Mouse (Mus musculus) ES-E14 (cell line): ENCODE data around the gene Colec11. TPM values are rescaled to one million over a fixed set of nuclear protein-coding genes. Genes with fewer than 3 reads are reported as not detected.

ENCODE experiments used
- DNase-seq: peaks from one replicate; pipeline ENCODE4 v3.0.0-alpha.2; 2013; ENCODE audit warnings: low read depth, low spot score
- H3K27ac ChIP-seq: 2 replicates; pipeline ENCODE4 v1.5.1; 2012; ENCODE audit warnings: low read depth, mild to moderate bottlenecking, low read length, moderate library complexity, mixed read lengths; ENCODE audit not compliant: poor library complexity, insufficient read depth, severe bottlenecking
- H3K36me3 ChIP-seq: 2 replicates; pipeline ENCODE4 v1.6.1; 2012; ENCODE audit warnings: mild to moderate bottlenecking, low read length, moderate library complexity, mixed read lengths; ENCODE audit not compliant: control insufficient read depth, poor library complexity, insufficient read depth, severe bottlenecking
- H3K4me1 ChIP-seq, 2 experiments: fragments of 150-350 bp in 1 of 2; sonication (generic) in 1 of 2; 2 replicates each; pipeline ENCODE4 v1.6.1; 2012; ENCODE audit warnings: low read length in 2 of 2, mild to moderate bottlenecking in 1 of 2, mixed read lengths in 1 of 2; ENCODE audit not compliant: control insufficient read depth in 2 of 2, insufficient read depth in 2 of 2, poor library complexity in 1 of 2
- H3K4me3 ChIP-seq, 2 experiments: fragments of 150-350 bp in 1 of 2; sonication (generic) in 1 of 2; 2 replicates each; pipeline ENCODE4 v1.5.1; 2012; ENCODE audit warnings: low read length in 2 of 2, low read depth in 1 of 2, mild to moderate bottlenecking in 1 of 2, mixed read lengths in 1 of 2; ENCODE audit not compliant: insufficient read depth in 1 of 2, poor library complexity in 1 of 2, severe bottlenecking in 1 of 2
- H3K9ac ChIP-seq: 2 replicates; pipeline ENCODE4 v1.6.1; 2012; ENCODE audit warnings: low read depth, mild to moderate bottlenecking, low read length, mixed read lengths; ENCODE audit not compliant: poor library complexity, insufficient read depth, severe bottlenecking
- H3K9me3 ChIP-seq: fragments of 150-350 bp; sonication (generic); 2 replicates; pipeline ENCODE4 v1.6.1; 2012; ENCODE audit warnings: low read depth, mild to moderate bottlenecking, low read length; ENCODE audit not compliant: control insufficient read depth, insufficient read depth
- CHD2 ChIP-seq: IDR thresholded peaks from 2 replicates; pipeline ENCODE4 v1.6.1; 2014; ENCODE audit warnings: mild to moderate bottlenecking, low read depth, low read length, inconsistent platforms
- HCFC1 ChIP-seq: IDR thresholded peaks from 2 replicates; pipeline ENCODE4 v1.6.1; 2012; ENCODE audit warnings: low read length, inconsistent platforms, borderline replicate concordance; ENCODE audit not compliant: insufficient read depth
- MAFK ChIP-seq: IDR thresholded peaks from 2 replicates; pipeline ENCODE4 v1.6.1; 2014; ENCODE audit warnings: mild to moderate bottlenecking, low read depth, low read length, inconsistent platforms; ENCODE audit not compliant: insufficient read depth
- ZC3H11A ChIP-seq: IDR thresholded peaks from 2 replicates; pipeline ENCODE4 v1.6.1; 2012; ENCODE audit warnings: low read depth, mild to moderate bottlenecking, inconsistent platforms, low read length, borderline replicate concordance
- ZNF384 ChIP-seq: IDR thresholded peaks from 2 replicates; pipeline ENCODE4 v1.6.1; 2012; ENCODE audit warnings: low read depth, low read length, inconsistent platforms
- in situ Hi-C, 2 experiments: fragments of 600-800 bp; cut with MboI; formaldehyde crosslinking; loops; one replicate each; pipeline ENCODE4 v1.15.1; 2025; ENCODE audit warnings: low sequenced_read_pairs in 2 of 2, inconsistent platforms in 1 of 2; ENCODE audit not compliant: unreplicated experiment in 2 of 2
- total RNA-seq: library from RNA; depleted of rRNA; stranded (reverse); fragments of 300-350 nt; gene quantifications from 2 replicates; pipeline ENCODE4 v1.2.3, GENCODE M21; 2012

Gene Colec11
- total RNA-seq, 1 experiment = 0.18 TPM

DNA sequence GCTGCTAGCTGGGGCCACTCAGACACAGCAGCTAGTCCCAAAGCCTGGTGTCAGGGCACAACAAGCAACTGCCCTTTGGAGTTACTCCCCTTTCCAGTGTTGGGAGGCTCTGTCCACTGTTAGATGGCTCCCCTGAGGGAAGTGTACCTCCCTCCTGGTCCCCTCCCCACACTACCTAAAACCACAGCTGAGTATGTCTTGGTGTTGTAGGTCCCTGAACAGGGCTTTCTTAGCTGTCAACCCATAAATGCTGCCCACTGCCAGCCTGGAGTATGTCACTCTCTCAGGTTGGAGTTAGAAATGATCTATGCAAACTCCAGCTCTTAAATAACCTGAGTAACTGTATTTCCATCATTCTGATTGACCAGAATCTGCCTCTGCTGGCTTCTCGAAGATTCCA lies 536 bp downstream of the Colec11 start:
- H3K36me3 ChIP-seq = no peaks in the 10 kb centered on the region
- in situ Hi-C loops = no loop called here
- H3K9ac ChIP-seq = no peak overlapping the region
- no peak overlapping the region for H3K27ac ChIP-seq
- TF ChIP-seq ZC3H11A (no peak), HCFC1 (no peak), MAFK (no peak), ZNF384 (no peak), CHD2 (no peak)
- no peaks in the 10 kb centered on the region for H3K9me3 ChIP-seq
- H3K4me1 ChIP-seq = no peaks in the 10 kb centered on the region
- H3K4me3 ChIP-seq = no peak overlapping the region
- DNase-seq = no peak

DNA sequence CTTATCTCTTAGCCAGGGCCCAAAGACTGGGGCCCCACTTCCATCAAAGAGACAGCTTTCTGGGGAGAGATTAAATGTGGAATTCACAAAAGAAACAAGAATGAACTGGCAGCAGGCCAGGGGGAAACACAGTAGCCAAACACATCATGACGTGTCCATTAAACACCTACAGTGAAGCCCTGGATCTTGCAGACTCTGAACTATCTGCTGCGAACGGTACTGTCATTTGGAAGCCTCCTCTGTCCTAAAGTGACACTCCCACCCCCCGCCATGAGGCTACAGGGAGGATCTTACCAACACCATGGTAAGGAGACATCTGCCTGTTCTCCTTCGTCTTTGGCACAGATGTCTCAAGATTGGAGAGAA lies 1.0 kb downstream of the Colec11 start:
- no peak for DNase-seq
- Histone ChIP-seq H3K27ac (no peak overlapping the region), H3K4me1 (no peaks in the 10 kb centered on the region), H3K4me3 (no peak overlapping the region), H3K36me3 (no peaks in the 10 kb centered on the region), H3K9ac (no peak overlapping the region), H3K9me3 (no peaks in the 10 kb centered on the region)
- TF ChIP-seq CHD2 (no peak), ZC3H11A (no peak), HCFC1 (no peak), MAFK (no peak), ZNF384 (no peak)
- in situ Hi-C loops = no loop called here

DNA sequence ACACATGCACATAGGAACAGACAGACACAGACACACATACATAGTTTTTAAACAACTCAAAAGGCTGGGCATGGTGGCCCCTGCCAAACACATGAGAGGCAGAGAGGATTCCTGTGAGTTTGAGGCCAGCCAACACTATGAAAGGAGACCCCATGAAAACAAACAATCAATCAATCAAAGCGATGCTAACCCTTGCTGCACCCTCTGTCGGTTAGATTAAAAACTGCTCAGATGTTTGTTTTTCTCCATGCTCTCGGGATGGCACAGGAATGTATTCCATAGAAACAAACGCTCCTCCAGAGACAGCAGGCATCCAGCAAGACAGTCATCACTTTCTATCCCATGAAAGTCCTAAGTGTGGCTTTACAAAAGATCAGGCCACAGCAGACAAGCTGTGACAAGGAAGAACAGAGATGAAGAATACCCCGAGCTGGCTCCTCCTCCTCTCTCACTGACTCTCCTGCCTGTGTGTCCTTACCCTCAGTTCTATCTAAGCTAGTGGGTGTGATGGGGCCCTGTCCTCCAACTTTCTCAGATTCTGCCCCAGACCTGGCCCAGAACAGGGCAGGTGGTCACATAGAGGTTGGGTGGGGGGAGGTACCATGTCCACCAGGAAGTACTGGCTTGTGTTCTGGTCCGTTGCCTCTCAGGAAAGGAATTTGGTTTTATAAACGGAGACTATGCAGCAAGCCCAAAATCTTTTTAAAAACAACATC lies 1.6 kb downstream of the Colec11 start:
- H3K9me3 ChIP-seq = no peaks in the 10 kb centered on the region
- no peaks in the 10 kb centered on the region for H3K4me1 ChIP-seq
- H3K4me3 ChIP-seq = no peak overlapping the region
- TF ChIP-seq HCFC1 (no peak), ZC3H11A (no peak), ZNF384 (no peak), MAFK (no peak), CHD2 (no peak)
- DNase-seq = no peak
- no peak overlapping the region for H3K27ac ChIP-seq
- no peak overlapping the region for H3K9ac ChIP-seq
- no peaks in the 10 kb centered on the region for H3K36me3 ChIP-seq
- in situ Hi-C loops = no loop called here

DNA sequence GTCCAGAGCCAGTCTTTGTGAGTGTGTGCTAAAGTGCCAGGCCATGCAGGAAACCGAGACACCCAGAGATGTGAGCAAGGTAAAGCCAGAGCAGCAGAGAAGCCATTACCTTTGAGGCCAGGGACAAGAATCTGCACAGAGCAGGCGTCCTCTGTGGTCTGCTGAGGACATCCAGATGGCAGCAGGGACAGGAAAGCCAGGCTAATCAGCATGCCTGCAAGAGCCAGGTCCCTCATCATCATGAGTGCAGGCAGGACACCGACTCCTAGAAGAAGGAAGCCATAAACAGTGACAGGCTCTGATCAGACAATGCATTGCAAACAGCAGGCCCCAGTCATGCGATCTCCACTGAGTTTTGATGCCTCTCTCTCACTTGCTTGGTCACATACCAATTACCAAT lies 5.9 kb downstream of the Colec11 start:
- H3K36me3 ChIP-seq = no peaks in the 10 kb centered on the region
- no peaks in the 10 kb centered on the region for H3K9me3 ChIP-seq
- no peaks in the 10 kb centered on the region for H3K4me1 ChIP-seq
- H3K9ac ChIP-seq = no peak overlapping the region
- in situ Hi-C loops = no loop called here
- no peak overlapping the region for H3K4me3 ChIP-seq
- no peak for TF ChIP-seq HCFC1
- TF ChIP-seq CHD2 = no peak
- no peak for TF ChIP-seq ZC3H11A
- no peak for TF ChIP-seq MAFK
- no peak for TF ChIP-seq ZNF384
- DNase-seq = no peak
- H3K27ac ChIP-seq = no peak overlapping the region

DNA sequence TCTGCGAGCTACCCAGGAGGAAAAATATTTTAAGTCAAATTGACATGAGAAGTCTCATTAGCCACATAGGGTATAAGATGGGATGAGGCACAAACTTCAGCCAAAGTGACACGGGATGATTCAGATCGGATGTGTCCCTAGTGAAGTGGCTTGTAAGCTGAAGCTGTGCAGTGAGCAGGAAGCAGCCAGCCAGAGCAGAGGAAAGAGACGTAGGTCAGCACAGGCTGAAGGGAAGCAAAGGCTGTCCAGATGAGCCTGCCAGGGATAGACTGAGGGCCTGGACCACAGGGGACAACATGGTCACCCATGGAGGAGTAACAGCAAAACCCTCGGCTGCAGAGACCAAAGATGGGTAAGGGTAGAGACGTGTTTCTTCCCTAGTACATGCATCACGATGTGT lies 8.8 kb downstream of the Colec11 start:
- H3K9ac ChIP-seq = no peak overlapping the region
- no peak overlapping the region for H3K4me3 ChIP-seq
- H3K4me1 ChIP-seq = no peaks in the 10 kb centered on the region
- no peaks in the 10 kb centered on the region for H3K36me3 ChIP-seq
- no peaks in the 10 kb centered on the region for H3K9me3 ChIP-seq
- H3K27ac ChIP-seq = no peak overlapping the region
- no peak for DNase-seq
- no peak for TF ChIP-seq CHD2
- no peak for TF ChIP-seq MAFK
- in situ Hi-C loops = no loop called here
